Mouse (Mus musculus): ENCODE data around the gene Ifitm10. TPM values are rescaled to one million over a fixed set of nuclear protein-coding genes. Genes with fewer than 3 reads are reported as not detected.
"Not testable (repeated sequence)": the region's sequence is repeated elsewhere in the genome, so short reads cannot be mapped to it uniquely, and the experiment has no call there.

The Ifitm10 gene
- polyA plus RNA-seq, 1 experiment: 14.7 TPM

- Histone ChIP-seq H3K27me3 (ENCODE audit: control insufficient read depth, insufficient read depth, low read length) (no peaks in the 10 kb centered on the region; the same call in 1 of the 2 replicates), H3K36me3 (ENCODE audit: control insufficient read depth, insufficient read depth, low read length) (no peaks in the 10 kb centered on the region), H3K4me3 (ENCODE audit: extremely low read depth, insufficient read depth, insufficient read length) (no peak overlapping the region), H3K27ac (ENCODE audit: insufficient read depth, low read length) (no peak overlapping the region), H3K4me1 (ENCODE audit: control insufficient read depth, insufficient read depth, insufficient read length) (no peaks in the 10 kb centered on the region)
- DNase-seq (ENCODE audit: low read depth in 1 of 2, low spot score in 2 of 2): no peak
- no peak for TF ChIP-seq CTCF (IDR thresholded peaks at IDR 0.05; ENCODE audit: extremely low read depth, insufficient read depth, insufficient read length, insufficient replicate concordance)
- TF ChIP-seq POLR2A (IDR thresholded peaks at IDR 0.05; ENCODE audit: low read depth, low read length): no peak
Measured at GRCm38 (mm10) chr7:142295418-142295817, 78.1 kb downstream of the Ifitm10 start.

GRCm38 (mm10) chr7:142293851-142294250 lies 79.7 kb downstream of the Ifitm10 start:
- WGBS: 2% methylated on average over 2 of the region's 2 CpGs
- peak in 1 of 2 experiments; percentile 19 for DNase-seq (ENCODE audit: low read depth in 1 of 2, low spot score in 2 of 2)

GRCm38 (mm10) chr7:142285910-142286612 lies 87.5 kb downstream of the Ifitm10 start:
- H3K4me1 ChIP-seq (ENCODE audit: control insufficient read depth, insufficient read depth, insufficient read length); H3K27me3 ChIP-seq (ENCODE audit: control insufficient read depth, insufficient read depth, low read length); H3K27ac ChIP-seq (ENCODE audit: insufficient read depth, low read length); H3K36me3 ChIP-seq (ENCODE audit: control insufficient read depth, insufficient read depth, low read length); DNase-seq (ENCODE audit: low read depth in 1 of 2, low spot score in 2 of 2); H3K4me3 ChIP-seq (ENCODE audit: extremely low read depth, insufficient read depth, insufficient read length): not testable (repeated sequence)
- WGBS: 85% methylated on average over 9 of the region's 9 CpGs

More at GRCm38 (mm10) chr7:142293851-142294250, 79.7 kb downstream of the Ifitm10 start:
- H3K36me3 ChIP-seq (ENCODE audit: control insufficient read depth, insufficient read depth, low read length); H3K27me3 ChIP-seq (ENCODE audit: control insufficient read depth, insufficient read depth, low read length); H3K4me1 ChIP-seq (ENCODE audit: control insufficient read depth, insufficient read depth, insufficient read length); H3K27ac ChIP-seq (ENCODE audit: insufficient read depth, low read length); H3K4me3 ChIP-seq (ENCODE audit: extremely low read depth, insufficient read depth, insufficient read length): not testable (repeated sequence)
- TF ChIP-seq CTCF (IDR thresholded peaks at IDR 0.05; ENCODE audit: extremely low read depth, insufficient read depth, insufficient read length, insufficient replicate concordance): peak; percentile 40; the same call in 1 of the 2 replicates

DNA sequence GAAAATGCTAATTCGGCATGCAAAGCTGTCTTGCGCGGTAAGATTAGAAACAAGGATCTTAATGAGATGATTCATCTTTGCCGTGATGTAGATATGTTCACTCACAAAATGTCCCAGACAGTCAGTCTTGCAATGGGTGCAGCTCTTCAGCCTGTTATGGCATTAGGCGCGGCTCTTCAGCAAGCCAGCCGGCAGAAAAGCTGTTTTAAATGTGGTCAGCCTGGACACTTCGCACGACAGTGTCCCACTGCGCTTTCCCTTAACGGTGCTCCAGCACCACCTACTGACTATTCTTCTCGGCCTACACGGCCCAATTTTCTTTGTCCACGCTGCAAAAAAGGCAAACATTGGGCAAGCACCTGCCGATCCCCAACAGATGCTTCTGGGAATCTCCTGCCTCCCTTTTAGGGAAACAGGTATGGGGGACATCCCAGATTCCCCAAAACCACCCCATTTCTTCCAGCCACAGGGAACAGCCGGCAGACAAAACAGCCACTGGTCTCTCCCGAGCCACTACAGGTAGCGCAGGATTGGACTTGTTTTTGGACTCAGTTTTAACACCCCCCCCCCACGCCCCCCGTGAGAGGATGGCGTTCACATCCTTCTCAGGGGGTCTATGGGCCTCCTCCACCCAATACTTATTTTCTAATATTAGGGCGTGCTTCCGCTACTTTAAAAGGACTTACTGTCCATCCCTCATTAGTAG lies 88.3 kb downstream of the Ifitm10 start:
- DNase-seq (ENCODE audit: low read depth in 1 of 2, low spot score in 2 of 2): no peak
- Histone ChIP-seq H3K36me3 (ENCODE audit: control insufficient read depth, insufficient read depth, low read length) (no peaks in the 10 kb centered on the region), H3K27me3 (ENCODE audit: control insufficient read depth, insufficient read depth, low read length) (0 out of 2 replicates have a peak, but pooled peaks cover 2% of the 10 kb centered on the region), H3K4me1 (ENCODE audit: control insufficient read depth, insufficient read depth, insufficient read length) (no peaks in the 10 kb centered on the region), H3K27ac (ENCODE audit: insufficient read depth, low read length) (no peak overlapping the region), H3K4me3 (ENCODE audit: extremely low read depth, insufficient read depth, insufficient read length) (no peak overlapping the region)
- WGBS: 28% methylated on average over 23 of the region's 23 CpGs
- TF ChIP-seq CTCF (IDR thresholded peaks at IDR 0.05; ENCODE audit: extremely low read depth, insufficient read depth, insufficient read length, insufficient replicate concordance) (no peak), POLR2A (IDR thresholded peaks at IDR 0.05; ENCODE audit: low read depth, low read length) (no peak)

DNA sequence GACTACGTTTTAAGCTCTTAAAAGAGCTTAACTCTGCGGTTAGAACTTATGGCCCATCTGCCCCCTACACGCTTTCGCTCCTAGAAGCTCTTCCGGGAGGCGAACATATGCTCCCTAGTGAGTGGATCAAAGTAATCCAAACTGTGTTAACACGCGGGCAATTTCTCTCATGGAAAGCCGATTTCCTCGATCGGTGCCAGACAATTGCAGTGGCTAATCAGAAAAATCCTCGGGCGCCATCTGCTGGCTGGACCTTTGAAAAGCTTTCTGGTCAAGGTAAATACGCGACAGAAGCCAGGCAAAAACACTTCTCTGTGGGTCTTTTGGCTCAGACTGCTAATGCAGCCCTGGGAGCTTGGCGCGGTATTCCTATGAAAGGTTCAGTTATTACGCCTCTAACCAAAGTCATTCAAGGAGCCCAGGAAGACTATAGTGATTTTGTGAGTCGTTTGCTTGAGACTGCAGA lies 88.9 kb downstream of the Ifitm10 start:
- peak; percentile 71 to 82 for DNase-seq (ENCODE audit: low read depth in 1 of 2, low spot score in 2 of 2)
- WGBS: under 1% methylated on average over 19 of the region's 19 CpGs
- TF ChIP-seq CTCF (IDR thresholded peaks at IDR 0.05; ENCODE audit: extremely low read depth, insufficient read depth, insufficient read length, insufficient replicate concordance) (peak; percentile 67; the same call in 1 of the 2 replicates), POLR2A (IDR thresholded peaks at IDR 0.05; ENCODE audit: low read depth, low read length) (no peak)
- Histone ChIP-seq H3K4me3 (ENCODE audit: extremely low read depth, insufficient read depth, insufficient read length) (peak overlapping the region; percentile 61), H3K36me3 (ENCODE audit: control insufficient read depth, insufficient read depth, low read length) (no peaks in the 10 kb centered on the region), H3K27ac (ENCODE audit: insufficient read depth, low read length) (peak overlapping the region; percentile 14; the same call in 1 of the 2 replicates), H3K4me1 (ENCODE audit: control insufficient read depth, insufficient read depth, insufficient read length) (no peaks in the 10 kb centered on the region), H3K27me3 (ENCODE audit: control insufficient read depth, insufficient read depth, low read length) (0 out of 2 replicates have a peak, but pooled peaks cover 2% of the 10 kb centered on the region)

DNA sequence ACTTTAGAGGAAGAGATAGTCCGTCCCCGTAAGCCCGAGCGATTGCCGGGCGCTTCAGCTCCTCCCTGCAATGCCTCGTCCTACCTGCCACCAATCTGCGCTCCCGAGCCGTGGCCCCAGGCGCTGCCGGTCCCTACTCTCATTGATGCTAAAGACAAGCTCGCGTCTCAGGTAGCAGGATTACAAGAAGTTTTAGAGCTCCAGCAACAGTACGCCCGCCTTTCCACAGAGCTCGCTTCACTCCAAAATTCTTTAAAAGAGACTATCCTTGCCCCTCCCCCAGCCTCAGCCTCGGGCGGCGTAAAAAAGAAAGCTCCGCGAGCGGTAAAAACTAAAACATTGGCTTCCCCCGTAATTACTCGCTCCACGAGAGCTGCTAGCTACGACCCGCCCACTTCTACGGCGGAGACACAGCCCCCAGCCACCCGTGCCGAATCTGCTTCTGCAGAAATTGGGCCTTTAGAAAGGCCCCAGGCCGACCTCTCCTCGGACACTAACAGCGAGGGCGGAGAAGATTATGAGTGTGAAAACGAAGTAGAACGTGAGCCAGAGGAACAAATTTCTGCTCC lies 89.4 kb downstream of the Ifitm10 start:
- H3K4me3 ChIP-seq (ENCODE audit: extremely low read depth, insufficient read depth, insufficient read length): peak overlapping the region; percentile 61
- H3K36me3 ChIP-seq (ENCODE audit: control insufficient read depth, insufficient read depth, low read length): no peaks in the 10 kb centered on the region
- H3K27me3 ChIP-seq (ENCODE audit: control insufficient read depth, insufficient read depth, low read length): 0 out of 2 replicates have a peak, but pooled peaks cover 2% of the 10 kb centered on the region
- no peaks in the 10 kb centered on the region for H3K4me1 ChIP-seq (ENCODE audit: control insufficient read depth, insufficient read depth, insufficient read length)
- H3K27ac ChIP-seq (ENCODE audit: insufficient read depth, low read length): peak overlapping the region; percentile 14
- TF ChIP-seq POLR2A (IDR thresholded peaks at IDR 0.05; ENCODE audit: low read depth, low read length) (no peak), CTCF (IDR thresholded peaks at IDR 0.05; ENCODE audit: extremely low read depth, insufficient read depth, insufficient read length, insufficient replicate concordance) (no peak)
- peak; percentile 30 to 37 for DNase-seq (ENCODE audit: low read depth in 1 of 2, low spot score in 2 of 2)
- under 1% methylated on average over 38 of the region's 38 CpGs for WGBS

DNA sequence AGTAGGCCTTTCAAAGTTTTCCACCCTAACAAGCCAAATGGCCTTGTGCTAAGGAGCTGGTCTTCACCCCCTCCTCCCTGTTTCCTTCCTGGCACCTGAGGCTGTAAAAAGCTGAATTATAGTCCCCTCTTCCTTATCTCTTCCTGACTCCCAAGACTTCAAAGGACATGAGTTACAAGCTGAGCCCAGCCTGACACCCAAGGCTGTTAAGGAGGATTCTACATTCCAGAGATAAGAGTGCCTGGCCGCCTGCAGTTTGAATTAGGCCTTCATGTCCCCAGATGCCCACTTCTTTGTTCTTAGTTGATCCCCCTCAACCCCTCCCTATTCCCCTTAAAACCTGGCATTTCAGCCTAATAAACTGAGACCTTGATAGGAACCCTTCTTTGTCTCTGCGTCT lies 90.7 kb downstream of the Ifitm10 start:
- H3K27me3 ChIP-seq (ENCODE audit: control insufficient read depth, insufficient read depth, low read length); H3K36me3 ChIP-seq (ENCODE audit: control insufficient read depth, insufficient read depth, low read length); H3K4me3 ChIP-seq (ENCODE audit: extremely low read depth, insufficient read depth, insufficient read length); H3K27ac ChIP-seq (ENCODE audit: insufficient read depth, low read length); H3K4me1 ChIP-seq (ENCODE audit: control insufficient read depth, insufficient read depth, insufficient read length); DNase-seq (ENCODE audit: low read depth in 1 of 2, low spot score in 2 of 2): not testable (repeated sequence)
- WGBS: 87% methylated on average over 2 of the region's 2 CpGs

DNA sequence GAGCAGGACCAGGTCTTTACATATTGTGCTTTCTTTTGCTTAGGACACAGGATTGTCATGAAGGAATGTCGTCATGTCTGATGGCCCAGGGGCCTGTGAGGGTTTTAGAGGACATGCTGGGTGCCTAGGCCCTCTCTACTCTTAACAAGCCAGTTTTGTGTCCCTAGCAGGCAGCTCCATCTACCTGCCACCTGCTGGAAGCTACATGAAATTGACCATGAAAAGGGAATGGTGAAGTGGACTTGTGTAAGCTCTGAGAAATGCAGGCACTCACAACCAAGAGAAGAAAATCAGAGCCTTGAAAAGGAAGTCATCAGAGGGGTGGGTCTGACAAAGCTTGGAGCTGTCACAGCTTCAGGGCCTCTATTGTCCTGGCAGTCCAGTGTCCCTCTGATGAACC lies 94.3 kb downstream of the Ifitm10 start:
- not testable (repeated sequence) for DNase-seq (ENCODE audit: low read depth in 1 of 2, low spot score in 2 of 2); H3K4me3 ChIP-seq (ENCODE audit: extremely low read depth, insufficient read depth, insufficient read length); H3K27me3 ChIP-seq (ENCODE audit: control insufficient read depth, insufficient read depth, low read length); H3K4me1 ChIP-seq (ENCODE audit: control insufficient read depth, insufficient read depth, insufficient read length); H3K36me3 ChIP-seq (ENCODE audit: control insufficient read depth, insufficient read depth, low read length); H3K27ac ChIP-seq (ENCODE audit: insufficient read depth, low read length)
- 90% methylated on average over 1 of the region's 1 CpGs for WGBS

Data from spleen, adult 2 months (tissue).